Mouse (Mus musculus) brain, adult 2 months (tissue): Measurements from ENCODE around the gene Plcb3.
A peak's percentile ranks its signal among the peaks of the same experiment; 100 is the strongest.

Experiments used
- DNase-seq: peaks from one replicate; pipeline ENCODE4 v3.0.0; 2011; ENCODE audit warnings: low read depth, low spot score

Plcb3 gene

DNA sequence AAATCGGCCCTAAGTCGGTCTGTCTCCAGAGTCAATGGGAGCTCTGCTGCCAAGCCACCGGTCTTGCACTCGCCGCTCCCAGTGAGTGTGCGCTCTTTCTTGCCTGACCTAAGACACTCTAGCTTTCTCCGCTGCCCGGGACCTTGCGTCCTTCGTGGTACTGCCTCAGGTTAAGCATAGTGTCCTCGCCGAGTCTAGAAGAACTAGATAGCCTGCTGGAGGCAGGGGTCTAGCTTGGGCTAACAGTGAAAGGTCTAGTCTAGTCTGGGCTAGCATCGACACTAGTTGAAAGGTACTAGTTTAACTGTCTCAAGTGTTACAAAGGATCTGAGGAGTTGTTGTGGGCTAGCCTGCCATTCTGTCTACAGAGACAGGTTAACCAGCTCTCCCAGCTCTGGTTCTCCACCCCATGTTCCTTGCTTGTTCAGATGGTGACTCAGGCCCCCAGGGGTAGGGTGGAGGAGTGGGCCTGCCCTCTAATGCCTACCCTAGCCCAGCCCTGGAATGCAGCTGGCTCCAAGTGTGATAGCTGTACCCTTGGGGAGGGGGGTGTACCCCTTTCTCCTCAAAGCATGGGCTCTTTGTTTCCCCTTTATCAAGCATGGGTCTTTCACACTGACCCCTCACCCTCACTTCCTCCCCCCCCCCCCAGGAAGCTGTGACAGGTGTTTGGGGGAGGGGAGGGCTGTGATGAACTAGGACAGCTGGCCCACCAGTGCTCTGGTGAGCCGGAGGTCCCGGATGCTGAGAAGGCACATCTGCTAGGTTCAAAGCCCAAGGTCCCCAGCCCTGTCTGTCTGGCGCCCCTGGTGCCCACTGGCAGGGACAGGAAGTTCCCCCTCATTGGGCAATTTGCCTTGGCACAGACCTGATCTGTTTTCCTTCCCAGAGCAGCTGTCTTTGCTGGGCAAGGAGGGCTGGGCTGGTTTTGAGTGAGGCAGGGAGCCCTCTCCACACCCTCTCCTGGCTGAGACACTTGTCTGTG, at the start of gene Plcb3:
TSS of gene Plcb3 (minus strand) at position 934 of the 985 bp plus-strand sequence.
- peak; percentile 75 for DNase-seq

DNA sequence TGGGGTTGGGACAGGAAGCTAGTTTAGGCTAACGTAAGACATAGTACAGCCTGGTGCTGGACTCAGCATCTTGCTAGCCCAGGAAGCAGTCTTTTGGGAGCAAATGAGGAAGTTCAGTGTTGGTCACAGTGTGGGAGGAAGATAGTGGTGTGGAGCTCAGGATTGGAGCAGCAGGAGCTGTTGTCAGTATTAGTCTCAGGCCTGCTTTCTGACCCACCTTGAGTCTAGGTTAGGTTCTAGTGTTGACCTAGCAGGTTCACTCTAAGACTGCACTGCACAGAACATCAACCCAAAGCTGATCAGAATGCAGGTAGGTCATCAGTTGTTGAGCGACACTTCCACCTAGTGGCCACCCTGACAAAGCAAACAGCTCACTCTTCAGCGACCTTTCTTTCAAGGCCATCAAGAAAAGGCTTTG, 44.0 kb upstream of the Plcb3 start:
- peak; percentile 80 for DNase-seq

DNA sequence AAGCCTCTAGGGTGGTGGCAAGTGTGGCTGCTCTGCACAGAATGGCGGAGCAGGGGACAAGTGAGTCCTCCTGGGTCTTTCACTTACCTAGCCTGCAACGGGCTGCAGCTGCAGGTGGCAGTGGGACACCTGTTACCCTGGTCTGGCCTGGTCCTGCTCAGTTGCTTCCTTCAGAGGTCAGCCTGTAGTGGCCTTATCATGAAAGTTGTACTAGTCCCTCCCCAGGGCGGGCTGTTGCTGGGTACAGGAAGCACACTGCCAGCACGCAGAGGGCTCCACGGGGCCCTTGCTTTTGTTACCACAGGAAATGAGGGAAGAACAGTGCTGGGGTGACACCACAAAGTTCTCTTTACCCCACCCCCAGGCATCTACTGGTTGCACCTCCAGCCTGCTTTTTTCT, 42.9 kb upstream of the Plcb3 start, which contains the start of gene Fermt3:
TSS of gene Fermt3 (minus strand) at position 279 of the 400 bp plus-strand sequence.
- DNase-seq: peak; percentile 36

DNA sequence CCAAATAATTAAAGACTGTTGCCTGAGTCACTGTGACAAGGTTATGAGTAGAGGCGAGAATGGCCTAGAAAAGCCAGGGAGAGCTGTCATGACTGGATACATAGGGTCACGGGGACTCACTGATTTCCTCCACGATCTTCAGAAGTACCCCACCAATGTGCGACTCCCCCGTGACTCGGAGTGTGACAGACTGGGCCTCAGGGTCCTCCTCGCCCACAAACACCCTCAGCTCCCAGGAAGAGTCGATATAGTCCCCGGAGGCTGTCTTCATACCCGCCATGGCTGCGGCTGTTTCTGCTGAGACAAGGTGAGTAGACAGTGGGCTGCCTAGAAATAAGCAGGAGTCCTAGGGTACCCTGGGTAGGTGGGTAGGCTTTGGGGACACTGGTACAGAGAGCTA, 42.3 kb upstream of the Plcb3 start:
- DNase-seq: no peak

DNA sequence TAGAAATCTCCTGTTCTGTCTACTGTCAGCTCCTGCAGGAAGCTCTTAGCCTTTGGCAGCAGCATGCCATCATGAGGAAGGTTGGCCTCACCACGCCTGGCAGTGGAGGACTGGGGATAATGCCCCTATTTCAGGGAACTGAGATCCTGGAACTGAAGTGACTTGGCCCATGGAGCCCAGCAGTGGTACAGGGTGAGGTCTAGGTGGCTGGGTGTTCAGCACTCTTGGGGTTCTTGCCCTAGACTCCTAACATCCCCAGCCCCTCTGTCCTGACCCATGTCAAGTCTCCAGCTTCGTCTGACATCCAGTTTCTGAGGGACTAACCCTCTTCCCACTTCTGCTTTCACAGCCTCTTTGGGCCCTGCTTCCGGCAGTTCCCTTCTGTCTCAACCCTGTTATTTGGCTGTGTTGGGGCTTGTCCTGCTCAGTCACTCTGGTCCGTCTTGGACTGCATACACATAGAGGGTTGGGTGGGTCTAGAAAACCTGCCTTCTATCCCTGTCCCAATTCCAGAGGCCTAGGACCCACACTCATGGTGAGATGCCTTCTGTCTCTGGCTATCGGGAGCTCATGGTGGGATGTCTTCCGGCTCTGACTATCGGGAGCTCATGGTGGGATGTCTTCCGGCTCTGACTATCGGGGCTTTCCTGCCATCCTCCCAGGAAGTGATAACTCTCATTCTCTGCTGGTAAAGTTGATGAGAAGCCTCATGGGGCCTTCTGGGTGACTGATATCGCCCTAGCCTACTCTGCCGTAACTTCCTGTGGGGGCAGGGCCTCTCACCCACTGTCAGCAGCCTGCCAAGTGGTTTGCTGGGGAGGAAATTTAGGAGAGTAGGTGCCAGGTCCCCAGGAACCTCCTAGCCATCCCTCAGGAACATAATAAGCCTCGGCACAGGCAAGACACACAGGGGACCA, 41.5 kb upstream of the Plcb3 start:
- no peak for DNase-seq

DNA sequence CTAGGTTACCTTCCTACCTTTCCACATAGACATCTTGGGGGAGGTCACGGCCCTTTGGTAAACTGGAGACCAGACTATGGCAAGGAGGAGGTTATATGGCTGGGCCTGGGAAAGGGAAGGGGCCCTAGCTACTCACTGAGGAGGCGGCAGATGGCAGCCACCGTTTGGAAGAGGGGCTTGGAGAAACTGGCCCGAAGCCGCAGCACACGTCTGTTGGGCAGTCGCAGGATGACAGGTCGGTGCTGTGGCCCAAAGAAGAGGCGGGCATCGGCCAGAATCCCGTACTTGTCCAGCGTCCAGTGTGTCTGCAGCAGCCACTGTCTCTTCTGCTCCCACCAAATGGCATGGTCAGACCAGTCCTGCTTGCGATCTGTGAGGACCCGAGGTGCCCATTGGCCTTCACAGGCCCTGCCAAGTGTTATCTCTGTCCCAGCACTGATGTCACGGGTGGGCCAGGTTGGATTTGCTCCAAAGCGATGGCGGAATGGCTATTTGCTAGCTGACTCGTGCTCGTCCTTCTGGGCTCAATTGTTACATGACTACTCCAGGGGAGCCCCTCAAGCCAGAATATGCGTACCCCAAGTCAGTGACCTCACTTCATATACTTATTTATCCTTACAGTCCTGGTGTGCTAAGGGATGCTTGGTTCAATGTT, 38.3 kb upstream of the Plcb3 start:
- no peak for DNase-seq

DNA sequence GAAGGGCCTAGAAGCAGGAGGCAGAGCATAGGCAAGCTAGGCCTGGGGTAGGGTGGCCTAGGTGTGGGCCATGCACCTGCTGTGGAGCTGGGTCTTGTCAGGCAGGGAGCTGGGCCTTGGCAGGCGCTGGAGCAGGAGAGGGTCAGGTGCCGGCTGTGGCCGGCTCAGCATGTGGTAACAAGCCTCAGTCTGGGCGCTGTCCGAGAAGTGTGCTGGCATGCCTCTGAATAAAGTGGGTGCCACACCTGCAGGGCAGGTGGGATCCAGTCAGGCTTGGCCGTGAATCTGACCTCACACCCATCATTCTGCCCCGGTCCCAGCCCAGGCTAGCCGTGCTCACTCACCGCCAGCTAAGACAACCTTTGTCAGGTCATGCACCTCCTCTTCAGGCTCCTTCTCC, 37.7 kb upstream of the Plcb3 start:
- no peak for DNase-seq

DNA sequence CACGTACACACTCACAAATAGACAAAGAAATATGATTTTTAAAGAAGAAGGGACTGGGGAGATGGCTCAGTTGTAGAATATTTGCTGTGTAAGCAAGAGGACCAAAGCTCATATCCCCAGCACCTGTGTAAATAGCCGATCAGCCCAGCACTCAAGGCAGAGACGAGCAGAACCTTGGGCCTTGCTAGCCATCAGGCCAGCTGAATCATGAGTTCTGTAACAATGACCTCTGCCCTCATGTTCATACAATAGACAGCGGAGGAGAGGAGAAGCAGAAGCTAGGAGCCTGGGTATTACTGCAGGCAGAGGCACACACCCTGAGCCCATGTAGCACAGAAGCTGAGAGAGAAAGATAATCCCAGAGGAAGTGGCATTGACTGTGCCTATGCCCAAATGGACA, 36.2 kb upstream of the Plcb3 start:
- DNase-seq: no peak

DNA sequence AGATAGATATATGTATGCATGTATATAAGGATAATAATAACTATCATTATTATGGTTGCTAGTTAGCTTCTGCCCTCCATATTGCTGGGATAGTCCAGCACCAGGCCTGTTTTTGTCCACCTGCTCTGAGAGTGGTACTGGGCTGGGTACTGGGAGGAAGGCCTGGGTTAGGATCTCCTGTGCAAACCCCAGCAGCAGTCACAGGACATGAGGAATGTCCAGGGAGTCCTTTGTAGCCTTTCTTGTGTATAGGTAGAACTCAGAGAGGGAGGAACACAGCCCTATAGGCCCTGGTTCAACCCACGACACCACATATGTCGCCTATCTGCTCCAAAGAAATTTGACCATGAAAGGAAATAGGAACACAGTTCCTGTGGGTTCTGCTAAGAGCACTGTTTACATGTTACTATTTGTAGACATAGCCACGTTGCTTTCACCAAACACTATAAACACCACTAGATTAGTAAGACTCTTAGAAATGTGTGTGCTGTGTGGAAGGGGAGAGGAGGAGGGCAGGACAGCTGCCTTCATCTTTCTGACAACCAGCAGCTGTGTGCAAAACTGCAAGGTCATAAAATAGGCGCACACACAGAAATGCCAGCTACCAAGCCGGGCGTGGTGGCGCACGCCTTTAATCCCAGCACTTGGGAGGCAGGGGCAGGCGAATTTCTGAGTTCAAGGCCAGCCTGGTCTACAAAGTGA, 30.8 kb upstream of the Plcb3 start:
- DNase-seq: peak; percentile 36

DNA sequence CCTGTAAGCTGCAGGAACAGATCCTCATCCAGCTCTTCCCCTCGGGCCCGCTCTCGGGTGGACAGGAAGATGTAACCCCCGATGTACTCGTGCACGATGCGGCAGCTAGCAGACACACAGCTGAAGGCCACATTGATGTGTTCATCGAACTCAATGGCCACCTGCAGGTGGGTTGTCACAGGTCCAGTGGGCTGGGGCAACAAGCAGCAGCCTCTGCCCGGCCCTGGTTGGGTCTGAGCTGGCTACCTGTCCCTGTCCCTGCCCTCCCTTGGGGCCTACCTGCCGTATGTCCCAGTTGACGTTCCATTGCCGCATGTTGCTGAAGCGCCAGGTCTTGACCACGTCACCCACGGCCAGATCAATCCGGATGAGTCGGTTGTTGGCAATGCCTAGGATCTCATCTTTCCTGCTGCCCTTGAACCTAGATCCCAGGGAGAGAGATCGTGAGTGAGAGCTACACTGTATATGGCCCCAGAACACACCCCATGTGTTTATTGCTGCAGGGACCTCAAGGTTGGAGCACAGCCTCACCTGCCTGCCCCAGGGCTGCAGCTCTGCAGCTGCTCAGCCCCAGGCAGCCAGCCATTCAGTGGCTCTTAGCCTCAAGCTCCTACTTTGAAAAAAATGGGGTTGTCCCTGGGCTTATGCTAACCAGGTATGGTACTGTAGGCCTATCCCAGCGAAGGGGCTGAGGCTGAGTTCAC, 23.2 kb upstream of the Plcb3 start:
- no peak for DNase-seq

DNA sequence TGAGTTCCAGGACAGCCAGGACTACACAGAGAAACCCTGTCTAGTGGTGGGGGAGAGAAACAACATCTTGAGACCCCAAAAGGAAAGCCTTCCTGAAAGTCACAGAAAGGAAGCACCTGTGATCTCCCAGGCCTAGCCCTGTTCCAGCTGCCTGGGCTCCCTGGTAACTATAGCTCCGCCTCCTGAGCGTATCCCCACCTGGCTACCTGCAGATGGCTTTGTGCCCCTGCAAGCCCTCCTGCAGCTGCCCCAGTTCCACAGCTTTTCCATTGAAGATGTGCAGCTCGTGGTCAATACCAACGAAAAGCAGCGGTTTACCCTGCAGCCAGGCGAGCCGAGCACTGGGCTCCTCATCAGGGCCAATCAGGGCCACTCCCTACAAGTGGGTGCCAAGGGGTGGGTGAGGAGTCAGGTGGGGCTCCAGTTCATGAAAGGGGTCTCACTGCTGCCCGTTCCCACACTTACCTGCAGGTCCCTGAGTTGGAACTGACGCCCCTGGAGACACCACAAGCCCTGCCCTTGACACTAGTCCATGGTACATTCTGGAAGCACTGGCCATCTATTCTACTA, 21.5 kb upstream of the Plcb3 start:
- no peak for DNase-seq

DNA sequence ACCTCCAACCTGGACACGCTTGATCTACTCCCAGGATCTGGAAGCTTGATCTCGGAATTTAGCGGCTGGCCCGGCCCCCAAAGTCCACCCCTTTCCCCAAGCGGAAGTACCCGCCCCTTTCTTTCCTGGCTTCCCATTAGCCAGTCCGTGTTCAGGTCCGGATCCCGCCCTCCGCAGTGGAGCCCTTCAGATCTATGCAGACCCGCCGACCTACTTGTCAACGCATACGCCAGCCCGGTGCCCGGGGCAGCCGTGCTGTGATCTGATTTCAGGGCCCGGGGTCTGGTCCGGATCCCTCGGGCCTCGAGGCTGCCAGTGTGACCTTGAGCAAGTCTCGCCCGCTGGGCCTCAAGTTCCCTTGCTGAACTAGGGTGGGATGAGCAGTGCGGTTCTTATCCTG, 19.7 kb upstream of the Plcb3 start, which contains the start of the genes Nudt22 and Trpt1:
TSS of gene Nudt22 (minus strand) at position 112 of the 400 bp plus-strand sequence.
TSS of gene Trpt1 (plus strand) at position 126 of the 400 bp plus-strand sequence.
- peak; percentile 96 for DNase-seq

DNA sequence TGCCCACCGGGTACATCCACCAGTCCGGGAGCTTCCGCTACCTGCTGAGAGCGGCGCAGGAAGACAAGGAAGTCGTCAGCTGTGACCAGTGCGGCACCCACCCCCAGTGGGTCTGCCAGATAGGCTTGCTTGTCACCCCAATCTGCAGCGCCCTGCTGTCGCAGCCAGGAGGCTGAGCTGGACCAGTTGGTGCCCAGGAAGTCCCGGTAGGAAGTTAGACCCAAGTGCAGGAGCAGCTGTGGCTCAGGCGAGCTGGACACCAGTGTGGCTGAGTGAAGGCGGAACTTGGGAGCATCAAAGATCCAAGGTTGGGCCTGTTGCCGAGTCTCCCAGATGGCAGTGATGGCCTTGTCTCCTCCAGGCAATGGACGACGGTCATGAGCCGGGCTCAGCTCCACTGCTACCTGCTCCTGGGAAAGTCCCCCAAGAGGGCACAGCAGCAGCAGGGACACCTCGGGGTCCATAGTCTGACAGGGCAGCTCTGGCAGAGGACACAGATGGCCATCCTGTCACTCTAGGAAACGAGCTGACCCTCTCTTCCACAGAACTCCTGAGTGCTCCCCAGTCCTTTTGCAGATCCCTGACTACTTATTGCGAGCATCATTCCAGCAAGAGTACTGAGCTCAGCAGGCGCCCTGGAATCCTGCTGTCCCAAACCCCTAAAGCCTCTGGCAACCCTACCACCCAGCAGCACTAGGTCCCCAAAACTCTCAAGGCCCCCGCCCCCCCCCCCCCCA, 19.2 kb upstream of the Plcb3 start:
- DNase-seq: peak; percentile 66

DNA sequence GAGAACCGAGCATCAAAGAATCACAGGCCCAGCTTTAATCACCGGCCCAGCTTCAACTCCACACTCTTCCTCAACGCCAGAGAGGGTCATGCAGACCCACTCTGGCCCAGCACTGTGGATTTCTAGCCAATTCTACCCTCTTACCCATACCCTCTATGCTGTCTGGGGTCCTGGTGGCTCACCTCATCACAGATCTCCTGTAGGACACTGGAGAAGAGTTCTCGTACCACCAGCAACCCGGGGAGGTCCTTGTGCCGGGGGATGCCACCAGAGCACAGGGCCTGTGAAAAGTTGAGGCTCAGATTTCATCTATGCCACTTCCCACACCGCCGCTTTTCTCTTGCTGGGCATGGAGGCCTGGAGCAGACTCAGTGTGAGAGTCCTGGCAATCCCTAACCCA, 18.2 kb upstream of the Plcb3 start:
- no peak for DNase-seq

DNA sequence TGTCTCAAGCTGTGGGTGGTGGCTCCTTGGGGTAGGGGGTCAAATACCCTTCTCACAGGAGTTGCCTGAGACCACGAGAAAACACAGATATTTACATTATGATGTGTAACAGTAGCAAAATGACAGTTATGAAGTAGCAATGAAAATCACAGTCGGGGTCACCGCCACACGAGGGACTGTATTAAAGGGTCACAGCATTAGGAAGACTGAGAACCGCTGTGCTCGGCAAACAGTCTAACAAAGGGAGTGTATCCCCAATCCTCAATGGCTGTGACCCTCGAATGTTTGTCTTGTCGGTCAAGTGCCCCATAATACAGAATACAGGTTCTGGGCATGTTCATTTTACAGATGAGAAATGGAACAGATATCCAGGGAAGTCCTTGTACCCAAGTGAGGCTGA, 17.7 kb upstream of the Plcb3 start:
- DNase-seq: no peak

DNA sequence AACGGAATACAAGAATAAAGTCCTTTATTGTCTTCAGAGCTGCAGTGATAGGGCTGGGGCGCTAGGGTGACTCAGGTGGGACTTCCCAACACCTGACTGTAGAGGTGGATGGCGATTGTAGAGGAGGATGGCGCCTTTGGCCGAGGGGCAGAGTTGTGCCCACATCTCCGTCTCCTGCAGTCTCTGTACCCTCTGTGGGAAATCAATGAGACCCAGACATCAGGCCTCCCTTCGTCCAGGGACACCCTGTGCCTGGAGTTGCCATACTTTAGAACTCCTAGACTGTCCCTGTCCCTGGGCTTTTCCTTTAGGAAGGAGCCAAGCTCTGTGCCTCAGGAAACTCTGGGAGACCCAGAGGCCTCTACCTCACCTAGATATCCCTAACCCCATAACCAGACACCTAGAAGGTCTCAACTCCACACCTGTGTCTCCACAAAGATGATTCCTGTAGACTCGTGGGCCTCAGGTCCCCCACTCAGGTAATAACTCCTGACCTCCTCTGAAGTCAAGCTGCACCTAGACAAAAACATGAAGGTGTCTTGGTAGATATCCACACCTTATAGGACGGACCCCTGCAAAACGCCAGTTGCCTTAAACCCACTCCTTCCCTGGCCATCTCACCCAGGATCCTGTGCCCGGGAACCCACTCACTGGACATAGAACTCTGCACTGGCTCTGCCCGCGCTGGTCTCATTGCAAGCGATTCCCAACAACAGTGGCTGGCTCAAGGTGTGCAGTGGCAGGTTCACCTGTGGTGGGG, 16.9 kb upstream of the Plcb3 start:
- DNase-seq: no peak

DNA sequence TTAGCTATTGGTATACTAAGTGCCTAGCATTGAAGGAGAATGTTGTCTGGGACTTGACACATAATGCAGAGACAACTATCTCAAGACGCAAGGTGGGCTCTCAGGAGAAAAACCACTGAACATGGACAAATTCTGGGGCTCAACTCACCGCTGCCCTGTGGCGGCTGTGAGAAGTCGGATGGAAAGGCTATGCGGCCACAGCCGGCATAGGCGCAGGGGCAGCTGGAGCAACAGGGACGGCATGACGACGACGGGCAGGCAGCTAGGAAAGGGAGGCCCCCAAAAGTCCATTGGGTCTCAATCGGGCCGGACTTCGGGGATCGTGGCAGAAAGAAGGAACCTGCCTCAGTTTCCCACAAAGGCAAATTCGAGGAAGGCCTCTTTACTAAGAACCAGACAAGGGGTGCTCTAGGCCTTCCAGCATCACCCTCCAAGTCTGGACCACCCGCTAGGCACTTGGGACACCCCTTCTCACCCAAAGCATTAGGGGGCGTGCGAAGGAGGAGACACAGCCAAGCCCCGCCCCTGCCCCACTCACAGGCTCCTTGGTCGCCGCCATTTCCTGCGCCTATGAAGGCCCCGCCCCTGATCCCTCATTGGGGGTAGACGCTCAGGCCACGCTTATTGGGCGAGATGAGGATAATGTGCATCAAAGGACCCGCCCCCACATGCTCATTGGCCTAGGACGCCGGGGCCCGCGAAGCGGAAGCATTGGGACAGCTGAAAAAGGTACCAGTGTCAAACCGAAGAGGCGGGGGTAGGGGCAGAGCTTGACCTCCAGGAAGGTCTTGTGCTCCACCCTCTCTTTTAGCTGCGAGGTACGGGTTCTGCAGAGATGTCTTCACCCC, 16.0 kb upstream of the Plcb3 start, which contains the start of gene Dnajc4:
TSS of gene Dnajc4 (minus strand) at position 562 of the 848 bp plus-strand sequence.
- DNase-seq: peak; percentile 99
